Mouse (Mus musculus): ENCODE measurements at regions not wholly inside any gene's neighbourhood (a gene's known extent, or its start where the extent isn't known, plus 50 kb on each side); places are given as distances from the start of the nearest gene placed in this dataset.

DNA sequence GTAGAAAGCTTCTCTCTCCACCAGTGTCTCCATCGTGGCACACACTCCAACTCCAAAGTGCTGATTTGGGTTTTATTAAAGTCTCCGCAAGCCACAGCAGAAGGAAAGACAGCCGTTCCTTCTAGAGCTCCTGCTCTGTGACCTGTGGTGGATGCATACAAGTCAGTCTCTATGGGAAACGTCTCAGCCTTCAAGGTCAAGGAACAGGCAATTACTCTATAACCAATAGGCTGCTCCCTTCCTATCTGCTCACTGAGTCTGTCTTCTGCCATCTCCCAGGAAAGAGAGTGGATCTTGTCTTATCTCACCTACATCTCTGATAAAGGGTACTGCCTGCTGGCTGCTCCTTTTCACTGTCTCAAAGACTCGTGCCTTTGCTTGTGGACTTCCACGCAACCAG lies 266.3 kb downstream of the Maf start:
- DNase-seq (ENCODE audit: low spot score) (no peak), ATAC-seq (ENCODE audit: low FRiP score) (no peak)
- no peaks in the 10 kb centered on the region for H3K4me1 ChIP-seq (replicated peaks; ENCODE audit: control insufficient read depth, insufficient read depth, low read length)
- H3K27me3 ChIP-seq (ENCODE audit: control insufficient read depth, insufficient read depth, low read length): no peaks in the 10 kb centered on the region
- WGBS: 70% methylated on average over 6 of the region's 6 CpGs
- no peak overlapping the region for H3K4me3 ChIP-seq (replicated peaks; ENCODE audit: low read length)
- no peak overlapping the region for H3K4me2 ChIP-seq (replicated peaks)
- no peaks in the 10 kb centered on the region for H3K9me3 ChIP-seq (ENCODE audit: control insufficient read depth, low read length)
- no peak overlapping the region for H3K9ac ChIP-seq
- H3K27ac ChIP-seq: no peak overlapping the region
- H3K36me3 ChIP-seq (replicated peaks; ENCODE audit: control insufficient read depth, insufficient read depth): no peaks in the 10 kb centered on the region

DNA sequence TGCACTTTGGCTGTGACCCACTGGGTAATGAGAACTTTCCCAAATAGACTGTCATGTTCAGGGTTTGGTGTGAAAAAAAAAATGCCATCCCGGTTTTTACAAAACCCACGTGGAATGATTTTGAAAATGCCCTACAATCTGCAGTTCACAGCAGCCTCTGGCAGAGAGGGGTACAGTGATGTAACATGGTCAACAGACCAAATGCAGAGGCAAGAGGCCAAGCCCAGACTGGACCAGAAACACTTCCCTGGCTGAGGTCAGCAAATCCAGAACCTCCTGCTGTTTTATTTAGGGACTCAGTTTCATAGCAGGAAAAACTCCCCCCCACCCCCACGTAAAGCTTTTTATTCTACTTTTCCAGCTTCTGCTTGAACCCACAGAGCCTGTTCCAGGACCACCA lies 267.4 kb downstream of the Maf start:
- no peak for DNase-seq (ENCODE audit: low spot score)
- WGBS: 77% methylated on average over 3 of the region's 3 CpGs
- H3K27me3 ChIP-seq (ENCODE audit: control insufficient read depth, insufficient read depth, low read length): no peaks in the 10 kb centered on the region
- H3K27ac ChIP-seq: no peak overlapping the region
- no peaks in the 10 kb centered on the region for H3K4me1 ChIP-seq (replicated peaks; ENCODE audit: control insufficient read depth, insufficient read depth, low read length)
- no peak overlapping the region for H3K4me3 ChIP-seq (replicated peaks; ENCODE audit: low read length)
- no peak overlapping the region for H3K9ac ChIP-seq
- ATAC-seq (ENCODE audit: low FRiP score): no peak
- H3K4me2 ChIP-seq (replicated peaks): no peak overlapping the region
- no peaks in the 10 kb centered on the region for H3K36me3 ChIP-seq (replicated peaks; ENCODE audit: control insufficient read depth, insufficient read depth)
- no peaks in the 10 kb centered on the region for H3K9me3 ChIP-seq (ENCODE audit: control insufficient read depth, low read length)

DNA sequence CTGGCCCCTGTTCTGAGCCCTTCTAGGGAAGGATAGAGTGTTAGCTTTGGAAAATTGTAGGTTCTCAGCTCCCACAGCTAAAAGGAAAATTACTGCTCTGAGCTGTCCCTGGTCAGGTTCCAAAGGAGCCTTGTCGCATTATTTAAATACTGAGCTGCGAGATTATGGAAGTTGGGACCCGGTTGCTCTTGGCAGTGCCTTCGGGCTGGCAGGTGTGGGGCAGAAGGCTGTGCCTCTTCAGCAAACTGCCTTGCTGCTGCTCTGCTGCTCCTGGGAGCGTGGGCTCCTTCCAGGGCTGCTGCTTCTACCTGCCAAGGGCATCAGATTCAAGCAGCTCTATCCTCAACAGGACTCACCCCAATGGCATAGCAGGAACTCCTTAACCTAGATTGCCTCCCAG lies 268.1 kb downstream of the Maf start:
- Histone ChIP-seq H3K4me1 (replicated peaks; ENCODE audit: control insufficient read depth, insufficient read depth, low read length) (no peaks in the 10 kb centered on the region), H3K27ac (no peak overlapping the region), H3K27me3 (ENCODE audit: control insufficient read depth, insufficient read depth, low read length) (no peaks in the 10 kb centered on the region), H3K9ac (no peak overlapping the region), H3K9me3 (ENCODE audit: control insufficient read depth, low read length) (no peaks in the 10 kb centered on the region), H3K4me2 (replicated peaks) (no peak overlapping the region), H3K4me3 (replicated peaks; ENCODE audit: low read length) (no peak overlapping the region), H3K36me3 (replicated peaks; ENCODE audit: control insufficient read depth, insufficient read depth) (no peaks in the 10 kb centered on the region)
- DNase-seq (ENCODE audit: low spot score) (no peak), ATAC-seq (ENCODE audit: low FRiP score) (no peak)
- WGBS: 83% methylated on average over 5 of the region's 5 CpGs

DNA sequence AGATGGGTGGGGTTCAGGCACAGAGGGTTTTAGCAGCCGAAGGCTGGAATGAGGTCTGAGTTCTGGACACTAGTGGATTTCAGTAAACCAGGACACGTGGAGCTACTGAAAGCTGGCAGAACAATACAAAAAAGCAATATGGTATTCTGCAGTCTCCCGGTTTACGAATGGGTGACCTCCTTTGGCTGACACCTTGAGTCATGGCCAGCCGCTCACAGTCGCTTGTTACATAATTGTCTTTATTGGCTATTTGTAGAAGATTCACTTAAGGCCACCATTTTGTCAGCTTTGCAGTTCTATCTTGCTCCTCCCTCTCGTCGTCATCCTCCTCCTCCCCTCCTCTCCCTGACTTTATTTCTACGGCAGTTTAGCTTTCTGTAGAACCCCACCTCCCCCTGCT lies 269.6 kb downstream of the Maf start:
- H3K4me1 ChIP-seq (replicated peaks; ENCODE audit: control insufficient read depth, insufficient read depth, low read length): no peaks in the 10 kb centered on the region
- H3K27me3 ChIP-seq (ENCODE audit: control insufficient read depth, insufficient read depth, low read length): no peaks in the 10 kb centered on the region
- H3K36me3 ChIP-seq (replicated peaks; ENCODE audit: control insufficient read depth, insufficient read depth): no peaks in the 10 kb centered on the region
- H3K4me3 ChIP-seq (replicated peaks; ENCODE audit: low read length): no peak overlapping the region
- no peak overlapping the region for H3K4me2 ChIP-seq (replicated peaks)
- DNase-seq (ENCODE audit: low spot score) (no peak), ATAC-seq (ENCODE audit: low FRiP score) (no peak)
- 80% methylated on average over 9 of the region's 9 CpGs for WGBS
- no peak overlapping the region for H3K27ac ChIP-seq
- no peaks in the 10 kb centered on the region for H3K9me3 ChIP-seq (ENCODE audit: control insufficient read depth, low read length)
- H3K9ac ChIP-seq: no peak overlapping the region

DNA sequence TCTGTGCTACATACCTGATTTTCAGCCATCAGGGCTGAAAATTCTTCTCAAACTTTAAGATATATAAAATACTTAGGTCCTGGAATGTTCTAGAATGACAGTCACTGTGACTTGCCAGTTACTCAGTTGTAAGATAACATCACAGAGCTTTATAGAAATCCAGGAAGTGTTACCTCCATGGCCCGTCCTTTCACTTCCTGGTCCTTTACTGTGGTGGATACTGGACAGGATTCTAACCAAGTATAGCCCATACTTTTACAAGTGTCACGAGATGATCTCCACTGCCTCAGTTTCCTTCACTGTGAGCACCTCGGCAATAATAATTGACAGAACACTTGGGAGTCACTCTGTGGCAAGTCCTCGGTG lies 271.3 kb downstream of the Maf start:
- ATAC-seq (ENCODE audit: low FRiP score): no peak

DNA sequence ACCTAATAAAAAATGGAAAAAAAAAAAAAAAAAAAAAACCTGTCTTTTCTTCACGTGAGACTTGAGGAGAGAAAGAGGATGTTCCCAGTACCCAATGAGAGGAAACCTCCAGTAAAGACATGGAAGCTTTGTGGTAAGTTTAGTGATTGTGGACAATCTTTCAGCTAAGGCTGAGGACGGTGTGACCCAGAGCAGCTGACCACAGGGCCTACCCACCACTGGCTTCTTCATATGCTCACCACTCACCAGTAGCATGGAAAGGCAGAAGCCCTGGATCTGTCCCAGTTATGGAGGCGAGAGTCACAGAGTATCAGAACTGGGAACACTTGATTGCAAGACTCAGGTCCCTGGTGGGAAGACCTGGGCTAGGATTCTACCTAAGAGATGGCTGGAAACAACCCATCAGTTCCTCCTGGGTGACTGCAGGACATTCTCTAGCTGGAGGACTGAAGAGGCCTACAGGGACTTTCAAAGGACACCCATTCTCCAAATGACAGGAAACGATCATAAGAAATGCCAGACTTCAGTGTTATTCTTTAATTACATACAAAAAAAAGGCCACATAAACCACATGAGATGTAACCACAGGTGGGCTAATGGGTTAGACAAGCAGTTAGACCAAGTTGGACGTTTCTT lies 271.8 kb downstream of the Maf start:
- Histone ChIP-seq H3K4me3 (replicated peaks; ENCODE audit: low read length) (no peak overlapping the region), H3K9ac (no peak overlapping the region), H3K4me2 (replicated peaks) (no peak overlapping the region), H3K27ac (no peak overlapping the region), H3K9me3 (ENCODE audit: control insufficient read depth, low read length) (no peaks in the 10 kb centered on the region), H3K36me3 (replicated peaks; ENCODE audit: control insufficient read depth, insufficient read depth) (no peaks in the 10 kb centered on the region), H3K27me3 (ENCODE audit: control insufficient read depth, insufficient read depth, low read length) (no peaks in the 10 kb centered on the region), H3K4me1 (replicated peaks; ENCODE audit: control insufficient read depth, insufficient read depth, low read length) (no peaks in the 10 kb centered on the region)
- no peak for ATAC-seq (ENCODE audit: low FRiP score)
- 91% methylated on average over 5 of the region's 5 CpGs for WGBS
- DNase-seq (ENCODE audit: low spot score): no peak

More for the DNA sequence above, 271.3 kb downstream of the Maf start:
- no peak overlapping the region for H3K9ac ChIP-seq
- no peak overlapping the region for H3K27ac ChIP-seq
- no peaks in the 10 kb centered on the region for H3K27me3 ChIP-seq (ENCODE audit: control insufficient read depth, insufficient read depth, low read length)
- 90% methylated on average over 4 of the region's 4 CpGs for WGBS
- no peak overlapping the region for H3K4me2 ChIP-seq (replicated peaks)
- no peak overlapping the region for H3K4me3 ChIP-seq (replicated peaks; ENCODE audit: low read length)
- no peak for DNase-seq (ENCODE audit: low spot score)
- H3K4me1 ChIP-seq (replicated peaks; ENCODE audit: control insufficient read depth, insufficient read depth, low read length): no peaks in the 10 kb centered on the region
- H3K9me3 ChIP-seq (ENCODE audit: control insufficient read depth, low read length): no peaks in the 10 kb centered on the region
- H3K36me3 ChIP-seq (replicated peaks; ENCODE audit: control insufficient read depth, insufficient read depth): no peaks in the 10 kb centered on the region

DNA sequence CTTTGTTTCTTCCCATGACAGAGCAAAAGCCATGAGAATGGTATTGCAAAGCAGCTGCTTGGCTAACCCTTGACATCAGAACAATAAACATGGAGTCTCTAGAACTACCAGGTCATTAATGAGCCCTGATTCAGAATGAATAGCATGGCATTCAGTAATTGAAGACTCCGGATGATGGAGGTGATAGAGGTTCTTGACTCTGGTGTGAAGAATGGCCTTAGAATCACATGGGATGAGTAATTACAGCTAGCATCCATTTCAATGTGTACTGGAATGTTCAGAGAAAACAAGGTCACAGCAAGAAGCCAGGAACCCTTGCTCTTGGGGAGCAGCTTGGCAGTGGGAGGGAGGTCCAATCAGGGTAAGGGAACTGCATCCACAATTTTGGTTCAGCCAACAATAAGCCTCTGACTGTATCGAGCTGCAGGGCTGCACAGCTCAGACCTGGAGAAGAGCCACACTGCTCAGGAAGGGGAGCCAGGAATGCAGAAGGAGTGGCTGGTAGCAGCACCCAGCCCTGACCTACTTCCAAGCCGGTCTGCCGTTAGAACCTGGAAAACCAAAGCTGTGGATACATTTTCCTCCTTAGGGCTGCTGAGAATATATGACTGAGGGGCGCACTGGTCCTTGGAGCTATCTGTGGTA lies 275.1 kb downstream of the Maf start:
- Histone ChIP-seq H3K36me3 (replicated peaks; ENCODE audit: control insufficient read depth, insufficient read depth) (no peaks in the 10 kb centered on the region), H3K9ac (no peak overlapping the region), H3K4me2 (replicated peaks) (no peak overlapping the region), H3K27me3 (ENCODE audit: control insufficient read depth, insufficient read depth, low read length) (no peaks in the 10 kb centered on the region), H3K9me3 (ENCODE audit: control insufficient read depth, low read length) (no peaks in the 10 kb centered on the region), H3K27ac (no peak overlapping the region), H3K4me1 (replicated peaks; ENCODE audit: control insufficient read depth, insufficient read depth, low read length) (no peaks in the 10 kb centered on the region), H3K4me3 (replicated peaks; ENCODE audit: low read length) (no peak overlapping the region)
- no peak for ATAC-seq (ENCODE audit: low FRiP score)
- DNase-seq (ENCODE audit: low spot score): no peak
- WGBS: 69% methylated on average over 5 of the region's 5 CpGs

DNA sequence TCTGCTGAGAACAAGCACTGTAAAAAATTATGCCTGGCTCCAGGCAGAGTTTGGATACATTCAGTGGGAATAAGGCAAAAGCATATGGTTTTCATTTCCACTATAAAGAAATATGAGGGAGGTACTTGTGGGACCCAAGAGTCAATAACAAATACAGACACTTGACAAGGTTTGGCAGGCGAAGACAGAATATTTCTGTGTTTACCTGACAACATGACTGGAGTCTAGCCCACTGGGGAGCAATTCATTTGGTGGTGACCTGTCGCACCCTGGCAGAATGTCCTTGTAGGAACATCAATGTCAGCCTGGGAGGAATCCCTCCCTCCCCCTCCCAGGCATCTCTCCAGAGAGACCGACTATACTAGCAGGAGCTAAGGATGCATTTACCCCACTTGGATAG lies 276.8 kb downstream of the Maf start:
- no peaks in the 10 kb centered on the region for H3K27me3 ChIP-seq (ENCODE audit: control insufficient read depth, insufficient read depth, low read length)
- H3K9me3 ChIP-seq (ENCODE audit: control insufficient read depth, low read length): no peaks in the 10 kb centered on the region
- no peak overlapping the region for H3K9ac ChIP-seq
- H3K4me1 ChIP-seq (replicated peaks; ENCODE audit: control insufficient read depth, insufficient read depth, low read length): no peaks in the 10 kb centered on the region
- H3K4me3 ChIP-seq (replicated peaks; ENCODE audit: low read length): no peak overlapping the region
- no peaks in the 10 kb centered on the region for H3K36me3 ChIP-seq (replicated peaks; ENCODE audit: control insufficient read depth, insufficient read depth)
- DNase-seq (ENCODE audit: low spot score) (no peak), ATAC-seq (ENCODE audit: low FRiP score) (no peak)
- no peak overlapping the region for H3K27ac ChIP-seq
- H3K4me2 ChIP-seq (replicated peaks): no peak overlapping the region
- 68% methylated on average over 3 of the region's 3 CpGs for WGBS

DNA sequence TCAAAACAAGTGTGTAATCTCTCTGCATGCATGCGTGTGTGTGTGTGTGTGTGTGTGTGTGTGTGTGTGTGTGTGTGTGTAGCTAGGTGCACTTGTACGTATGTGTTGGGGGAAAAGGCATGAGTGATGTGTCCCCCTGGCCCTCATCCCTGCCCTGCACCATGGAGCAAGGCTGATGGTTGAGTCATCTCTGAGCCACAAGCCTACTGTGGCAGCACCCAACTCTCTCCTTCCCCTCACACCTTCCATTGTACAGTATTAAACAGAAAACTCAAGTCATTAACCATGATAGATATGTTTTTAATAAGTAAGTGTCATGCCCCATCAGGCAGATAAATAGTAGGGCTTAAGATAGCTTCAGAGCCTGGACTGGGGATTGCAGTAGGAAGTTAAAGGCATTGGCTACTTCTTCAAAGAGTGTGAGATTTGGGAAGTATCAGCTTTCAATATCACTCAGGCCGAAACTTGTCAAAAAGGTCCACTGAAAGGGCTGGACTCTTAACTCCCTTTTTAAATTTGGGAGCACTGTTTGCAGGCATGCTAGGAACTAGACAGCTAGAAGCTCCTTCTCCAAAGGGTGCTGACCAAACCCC lies 278.2 kb downstream of the Maf start:
- Histone ChIP-seq H3K4me3 (replicated peaks; ENCODE audit: low read length) (no peak overlapping the region), H3K9me3 (ENCODE audit: control insufficient read depth, low read length) (no peaks in the 10 kb centered on the region), H3K4me1 (replicated peaks; ENCODE audit: control insufficient read depth, insufficient read depth, low read length) (no peaks in the 10 kb centered on the region), H3K9ac (no peak overlapping the region), H3K27me3 (ENCODE audit: control insufficient read depth, insufficient read depth, low read length) (no peaks in the 10 kb centered on the region), H3K36me3 (replicated peaks; ENCODE audit: control insufficient read depth, insufficient read depth) (no peaks in the 10 kb centered on the region), H3K4me2 (replicated peaks) (no peak overlapping the region), H3K27ac (no peak overlapping the region)
- 85% methylated on average over 3 of the region's 3 CpGs for WGBS
- ATAC-seq (ENCODE audit: low FRiP score) (no peak), DNase-seq (ENCODE audit: low spot score) (no peak)

Data from hindbrain, embryonic 14.5 days (tissue).